9 mouse cellular contexts compared by ENCODE assay signal in the genomic region with DNA sequence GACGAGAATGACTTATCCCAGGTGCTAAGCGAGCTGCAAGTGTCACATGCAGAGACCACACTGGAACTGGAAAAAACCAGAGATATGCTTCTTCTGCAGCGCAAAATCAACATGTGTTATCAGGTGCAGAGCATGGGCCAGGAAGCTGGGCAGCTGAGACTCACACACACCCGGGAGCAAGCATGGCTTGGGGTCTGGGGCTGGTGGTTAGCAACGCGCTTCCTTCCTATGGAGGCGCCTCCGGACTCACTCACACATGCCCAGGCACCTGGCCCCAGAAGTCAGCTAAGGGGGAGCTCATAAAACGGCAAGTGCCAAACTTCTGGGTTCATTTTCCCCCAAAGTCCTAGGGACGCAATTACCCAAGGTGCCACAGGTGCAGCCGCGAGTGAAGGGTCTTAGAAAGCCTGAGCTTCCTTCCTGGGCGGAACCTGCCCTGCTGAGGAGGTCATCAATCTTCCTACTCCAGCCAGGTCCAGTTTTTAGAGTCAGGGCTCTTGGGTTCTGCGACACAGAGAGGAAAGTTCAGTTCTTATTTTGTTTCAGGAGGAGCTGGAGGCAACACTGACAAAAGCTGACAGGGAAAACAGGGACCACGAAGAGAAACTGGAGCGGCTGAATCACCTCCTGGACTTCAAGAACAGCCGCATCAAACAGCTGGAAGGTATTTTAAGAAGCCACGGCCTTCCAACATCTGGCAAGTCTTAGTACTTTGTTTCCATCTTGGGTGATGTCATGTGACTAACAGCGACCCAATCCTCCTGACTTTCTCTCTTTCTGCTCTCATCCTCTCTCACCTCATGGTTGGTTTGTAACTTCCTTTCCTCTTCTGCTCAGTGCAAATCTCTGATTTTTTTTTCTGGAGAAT. TPM values are rescaled to one million over a fixed set of nuclear protein-coding genes. Genes with fewer than 3 reads are reported as not detected.
DNase-seq lines count a peak whose midpoint lies in the region; ATAC-seq lines count a peak whose summit lies in the region.
"Had no signal": no experiment of that assay in that cellular context is flagged by ENCODE, and none has a peak within 500 bp of the region (broad histone marks: within the 10 kb centered on the region; RNA-seq: fewer than 3 reads in every experiment).

No protein-coding gene starts in this region.

- 32% methylated on average over 19 of the region's 19 CpGs for WGBS in heart, embryonic 13.5 days
- 48% methylated on average over 19 of the region's 19 CpGs for WGBS in intestine, embryonic 16.5 days
- 60% methylated on average over 19 of the region's 19 CpGs for WGBS in neural tube, embryonic 13.5 days
- WGBS in midbrain, embryonic 10.5 days: 69% methylated on average over 19 of the region's 19 CpGs

- no peaks in the 10 kb centered on the region for H3K27me3 ChIP-seq in heart, embryonic 13.5 days (replicated peaks)
- H3K27me3 ChIP-seq in intestine, embryonic 16.5 days (replicated peaks; ENCODE audit: control insufficient read depth, insufficient read depth, low read length): no peaks in the 10 kb centered on the region
- H3K27me3 ChIP-seq in neural tube, embryonic 13.5 days: no peaks in the 10 kb centered on the region
- no peaks in the 10 kb centered on the region for H3K27me3 ChIP-seq in midbrain, embryonic 10.5 days (ENCODE audit: low read depth, poor library complexity, severe bottlenecking)

- H3K9me3 ChIP-seq in heart, embryonic 13.5 days: no peaks in the 10 kb centered on the region
- H3K9me3 ChIP-seq in intestine, embryonic 16.5 days (ENCODE audit: control insufficient read depth, low read length): no peaks in the 10 kb centered on the region
- no peaks in the 10 kb centered on the region for H3K9me3 ChIP-seq in neural tube, embryonic 13.5 days
- no peaks in the 10 kb centered on the region for H3K9me3 ChIP-seq in midbrain, embryonic 10.5 days (replicated peaks)
- H3K9me3 ChIP-seq: forebrain, embryonic 12.5 days had no signal

- H3K4me1 ChIP-seq in heart, embryonic 13.5 days: peaks cover 17% of the 10 kb centered on the region
- H3K4me1 ChIP-seq in intestine, embryonic 16.5 days (ENCODE audit: control insufficient read depth, insufficient read depth, low read length): no peaks in the 10 kb centered on the region
- H3K4me1 ChIP-seq in neural tube, embryonic 13.5 days (replicated peaks): no peaks in the 10 kb centered on the region
- no peaks in the 10 kb centered on the region for H3K4me1 ChIP-seq in midbrain, embryonic 10.5 days
- H3K4me1 ChIP-seq: forebrain, embryonic 12.5 days had no signal

- intact Hi-C loops in heart, postnatal 14 days (cut with DNase I): no loop called here

- ATAC-seq in heart, embryonic 13.5 days (ENCODE audit: extremely low read depth, insufficient number of reproducible peaks, low FRiP score, low TSS enrichment): no peak
- no peak for ATAC-seq in intestine, embryonic 16.5 days
- ATAC-seq in neural tube, embryonic 13.5 days (ENCODE audit: low read depth): no peak

- H3K36me3 ChIP-seq in heart, embryonic 13.5 days: no peaks in the 10 kb centered on the region
- no peaks in the 10 kb centered on the region for H3K36me3 ChIP-seq in intestine, embryonic 16.5 days (ENCODE audit: control insufficient read depth, insufficient read depth, low read length)
- no peaks in the 10 kb centered on the region for H3K36me3 ChIP-seq in neural tube, embryonic 13.5 days
- no peaks in the 10 kb centered on the region for H3K36me3 ChIP-seq in midbrain, embryonic 10.5 days
- H3K36me3 ChIP-seq: forebrain, embryonic 12.5 days had no signal

- H3K4me3 ChIP-seq in heart, embryonic 13.5 days: peak overlapping the region; percentile 37
- H3K4me3 ChIP-seq in intestine, embryonic 16.5 days (ENCODE audit: low read length): 0 out of 2 replicates have a peak overlapping the region, but pooled peaks have one; percentile 1
- no peak overlapping the region for H3K4me3 ChIP-seq in neural tube, embryonic 13.5 days
- H3K4me3 ChIP-seq in midbrain, embryonic 10.5 days: no peak overlapping the region
- H3K4me3 ChIP-seq: forebrain, embryonic 12.5 days had no signal

- 0 out of 2 replicates have a peak overlapping the region, but pooled peaks have one; percentile 20 for H3K27ac ChIP-seq in heart, embryonic 13.5 days (replicated peaks)
- no peak overlapping the region for H3K27ac ChIP-seq in intestine, embryonic 16.5 days (ENCODE audit: low read length)
- no peak overlapping the region for H3K27ac ChIP-seq in neural tube, embryonic 13.5 days (replicated peaks)
- H3K27ac ChIP-seq in midbrain, embryonic 10.5 days (replicated peaks): no peak overlapping the region
- H3K27ac ChIP-seq: forebrain, embryonic 12.5 days had no signal

- peak overlapping the region; percentile 59; the same call in 1 of the 2 replicates for H3K9ac ChIP-seq in heart, embryonic 13.5 days
- no peak overlapping the region for H3K9ac ChIP-seq in intestine, embryonic 16.5 days (ENCODE audit: low read depth, low read length)
- H3K9ac ChIP-seq in neural tube, embryonic 13.5 days: no peak overlapping the region
- H3K9ac ChIP-seq: forebrain, embryonic 12.5 days had no signal

- peak overlapping the region; percentile 65 for H3K4me2 ChIP-seq in heart, embryonic 13.5 days
- H3K4me2 ChIP-seq in intestine, embryonic 16.5 days (ENCODE audit: low read depth, low read length): peak overlapping the region; percentile 9; the same call in 1 of the 2 replicates
- H3K4me2 ChIP-seq in neural tube, embryonic 13.5 days: 0 out of 2 replicates have a peak overlapping the region, but pooled peaks have one; percentile 6
- H3K4me2 ChIP-seq: forebrain, embryonic 12.5 days had no signal

- no peak for DNase-seq in heart, postnatal 14 days
- peak; percentile 38 to 54 for DNase-seq in CD8-positive naive resting alpha-beta T cell, adult 2 months (ENCODE audit: low read depth in 2 of 2, low spot score in 2 of 2)
- no peak for DNase-seq in right cerebral cortex, adult 18-20 months
- no peak for DNase-seq in midbrain, embryonic 10.5 days (ENCODE audit: low spot score)
- no peak for DNase-seq in adrenal gland, postnatal 25 days

RNA-seq across cellular contexts. Expression of a gene that starts 30.3 kb away (rescaled TPM):
- 37.7 and 38.8 TPM in 2 replicates for polyA plus RNA-seq in heart, embryonic 13.5 days (2015; fragmentation: Nextera tagmentation; extraction: Ambion mirVana)
- total RNA-seq in heart, postnatal 14 days (2021): under 1 TPM; 0.17 to 0.53 TPM
- 42.9 and 48.5 TPM in 2 replicates for polyA plus RNA-seq in intestine, embryonic 16.5 days (2015; fragmentation: Nextera tagmentation; extraction: Ambion mirVana)
- polyA plus RNA-seq in neural tube, embryonic 13.5 days (2015; fragmentation: Nextera tagmentation; extraction: Ambion mirVana): 45.3 and 52.9 TPM in 2 replicates
- polyA plus RNA-seq in midbrain, embryonic 10.5 days (2016; fragmentation: Nextera tagmentation; extraction: Ambion mirVana): 106 TPM in 2 replicates
- 0.38 and 0.73 TPM in 2 replicates for total RNA-seq in adrenal gland, postnatal 25 days (2021)

RNA-seq across cellular contexts. Expression of a gene that starts 37.0 kb away (rescaled TPM):
- 340 and 392 TPM in 2 replicates for polyA plus RNA-seq in heart, embryonic 13.5 days (2015; fragmentation: Nextera tagmentation; extraction: Ambion mirVana)
- total RNA-seq in heart, postnatal 14 days (2021): 100 to 1,000 TPM; 118 to 137 TPM
- polyA plus RNA-seq in intestine, embryonic 16.5 days (2015; fragmentation: Nextera tagmentation; extraction: Ambion mirVana): 447 and 515 TPM in 2 replicates
- polyA plus RNA-seq in neural tube, embryonic 13.5 days (2015; fragmentation: Nextera tagmentation; extraction: Ambion mirVana): 631 and 750 TPM in 2 replicates
- polyA plus RNA-seq in midbrain, embryonic 10.5 days (2016; fragmentation: Nextera tagmentation; extraction: Ambion mirVana): 876 and 930 TPM in 2 replicates
- 235 and 281 TPM in 2 replicates for total RNA-seq in adrenal gland, postnatal 25 days (2021)

RNA-seq across cellular contexts. Expression of a gene that starts 56.4 kb away (rescaled TPM):
- polyA plus RNA-seq in heart, embryonic 13.5 days (2015; fragmentation: Nextera tagmentation; extraction: Ambion mirVana): 28.0 and 29.8 TPM in 2 replicates
- 10 to 100 TPM; 25.9 to 26.7 TPM for total RNA-seq in heart, postnatal 14 days (2021)
- polyA plus RNA-seq in intestine, embryonic 16.5 days (2015; fragmentation: Nextera tagmentation; extraction: Ambion mirVana): 33.2 and 41.1 TPM in 2 replicates
- 43.6 and 53.9 TPM in 2 replicates for polyA plus RNA-seq in neural tube, embryonic 13.5 days (2015; fragmentation: Nextera tagmentation; extraction: Ambion mirVana)
- polyA plus RNA-seq in midbrain, embryonic 10.5 days (2016; fragmentation: Nextera tagmentation; extraction: Ambion mirVana): 88.3 and 90.6 TPM in 2 replicates
- total RNA-seq in adrenal gland, postnatal 25 days (2021): 60.0 and 61.3 TPM in 2 replicates

Comparison
In these comparisons a context has a peak if more than half of its experiments do, and no peak if none do; other contexts are left out.
1. H3K4me2 ChIP-seq: peak in every context shown above with its lines; median percentile 65 in heart, embryonic 13.5 days; 9 in intestine, embryonic 16.5 days; 6 in neural tube, embryonic 13.5 days.
2. H3K4me3 ChIP-seq: peak in heart, embryonic 13.5 days (single experiment) and intestine, embryonic 16.5 days (single experiment); none in neural tube, embryonic 13.5 days (single experiment) and midbrain, embryonic 10.5 days (single experiment).
3. DNase-seq: peak in CD8-positive naive resting alpha-beta T cell, adult 2 months (2 of 2); none in heart, postnatal 14 days (0 of 2), right cerebral cortex, adult 18-20 months (single experiment), midbrain, embryonic 10.5 days (single experiment) and adrenal gland, postnatal 25 days (single experiment).